Mouse (Mus musculus) large intestine, adult 2 months (tissue): ENCODE data around the gene Vcpkmt. TPM values are rescaled to one million over a fixed set of nuclear protein-coding genes. Genes with fewer than 3 reads are reported as not detected.
"Not testable (repeated sequence)": the region's sequence is repeated elsewhere in the genome, so short reads cannot be mapped to it uniquely, and the experiment has no call there.

Source experiments
- DNase-seq: peaks from one replicate; pipeline ENCODE4 v3.0.0-alpha.2; 2012; ENCODE audit warnings: low read depth, low spot score
- whole genome bisulfite sequencing: fragments of 180-500 bp; shearing (Covaris S2); methylation state at CpG from one replicate; pipeline ENCODE4 v1.1.7; 2018; 5-methylcytosine and 5-hydroxymethylcytosine counted together
- polyA plus RNA-seq: library from polyadenylated mRNA; depleted of rRNA; stranded (reverse); fragments of >200 nt; gene quantifications from 2 replicates; pipeline ENCODE4 v1.2.3, GENCODE M21; 2012; rRNA removed

The Vcpkmt gene
- 7.5 and 10.2 TPM in 2 replicates for polyA plus RNA-seq

- WGBS: under 1% methylated on average over 56 of the region's 56 CpGs
- DNase-seq: peak; percentile 76
Observed at GRCm38 (mm10) chr12:69582613-69583269, at the start of gene Vcpkmt. Gene Vcpkmt (minus strand): TSS chr12:69583028.

- DNase-seq: not testable (repeated sequence)
- WGBS: 83% methylated on average over 5 of the region's 5 CpGs
Observed at GRCm38 (mm10) chr12:69618590-69618989, 35.8 kb upstream of the Vcpkmt start.

GRCm38 (mm10) chr12:69604367-69604766, 21.5 kb upstream of the Vcpkmt start:
- 78% methylated on average over 2 of the region's 2 CpGs for WGBS
- DNase-seq: no peak

GRCm38 (mm10) chr12:69597446-69597845, 14.6 kb upstream of the Vcpkmt start:
- no peak for DNase-seq
- 81% methylated on average over 4 of the region's 4 CpGs for WGBS

- no peak for DNase-seq
- WGBS: 92% methylated on average over 5 of the region's 5 CpGs
Observed at GRCm38 (mm10) chr12:69593130-69593529, 10.3 kb upstream of the Vcpkmt start.

GRCm38 (mm10) chr12:69583270-69583629, 422 bp upstream of the Vcpkmt start:
- WGBS: 23% methylated on average over 5 of the region's 5 CpGs
- DNase-seq: no peak

GRCm38 (mm10) chr12:69582216-69582612, 614 bp downstream of the Vcpkmt start:
- WGBS: 15% methylated on average over 9 of the region's 9 CpGs
- DNase-seq: no peak

- WGBS: 90% methylated on average over 5 of the region's 5 CpGs
Observed at GRCm38 (mm10) chr12:69579623-69580022, 3.2 kb downstream of the Vcpkmt start.

GRCm38 (mm10) chr12:69576120-69576627, 6.7 kb downstream of the Vcpkmt start:
- DNase-seq: no peak
- WGBS: 65% methylated on average over 9 of the region's 9 CpGs

More at GRCm38 (mm10) chr12:69579623-69580022, 3.2 kb downstream of the Vcpkmt start:
- no peak for DNase-seq

- peak; percentile 83 for DNase-seq
Observed at GRCm38 (mm10) chr12:69573916-69574881, 8.6 kb downstream of the Vcpkmt start.

GRCm38 (mm10) chr12:69573271-69573670, 9.6 kb downstream of the Vcpkmt start:
- no peak for DNase-seq
- 67% methylated on average over 8 of the region's 8 CpGs for WGBS

More at GRCm38 (mm10) chr12:69573916-69574881, 8.6 kb downstream of the Vcpkmt start:
- WGBS: 9% methylated on average over 17 of the region's 17 CpGs

GRCm38 (mm10) chr12:69569926-69570325, 12.9 kb downstream of the Vcpkmt start:
- DNase-seq: no peak
- 91% methylated on average over 3 of the region's 3 CpGs for WGBS

GRCm38 (mm10) chr12:69568266-69568665, 14.6 kb downstream of the Vcpkmt start:
- WGBS: 56% methylated on average over 3 of the region's 3 CpGs
- DNase-seq: no peak

- WGBS: 84% methylated on average over 6 of the region's 6 CpGs
- DNase-seq: not testable (repeated sequence)
Observed at GRCm38 (mm10) chr12:69561006-69561405, 21.8 kb downstream of the Vcpkmt start.

GRCm38 (mm10) chr12:69556221-69556861, 26.5 kb downstream of the Vcpkmt start:
- DNase-seq: no peak
- 60% methylated on average over 6 of the region's 6 CpGs for WGBS

GRCm38 (mm10) chr12:69545456-69546178, 37.2 kb downstream of the Vcpkmt start:
- WGBS: 53% methylated on average over 13 of the region's 13 CpGs
- DNase-seq: no peak

- DNase-seq: no peak
- 90% methylated on average over 6 of the region's 6 CpGs for WGBS
Observed at GRCm38 (mm10) chr12:69544994-69545393, 37.8 kb downstream of the Vcpkmt start.

GRCm38 (mm10) chr12:69544562-69544961, 38.3 kb downstream of the Vcpkmt start:
- no peak for DNase-seq
- WGBS: 56% methylated on average over 2 of the region's 2 CpGs

- no peak for DNase-seq
- WGBS: 96% methylated on average over 8 of the region's 8 CpGs
Observed at GRCm38 (mm10) chr12:69542376-69542775, 40.5 kb downstream of the Vcpkmt start.
